Mouse (Mus musculus) spleen, embryonic (tissue): Measurements from ENCODE around the gene AC129217.1.

ENCODE experiments used
- CTCF ChIA-PET: fragments of 350-600 bp; sonication (Branson Sonifier 250); formaldehyde crosslinking; loops from one replicate; lab custom pipeline; 2022; lab: Charles Lee

AC129217.1 gene

GRCm38 (mm10) chr19:8829660-8830059 lies at the start of gene AC129217.1:
TSS of gene AC129217.1 (plus strand) at chr19:8829773.
- CTCF ChIA-PET, result interaction anchor here (0.8 kb wide), 1 partner anchor 9 kb away, joined by 4 read pairs; no protein-coding TSS in a partner anchor

GRCm38 (mm10) chr19:8786008-8786781 lies 43.4 kb upstream of the AC129217.1 start, which contains the start of gene Taf6l:
TSS of gene Taf6l (minus strand) at chr19:8786417.
- CTCF ChIA-PET, result no interaction called here

GRCm38 (mm10) chr19:8788521-8788920 lies 41.1 kb upstream of the AC129217.1 start:
- CTCF ChIA-PET, result interaction anchor here (0.6 to 1.1 kb wide), 3 partner anchors 13 to 275 kb away, joined by 3 to 16 read pairs (median 4); partner anchors contain the start of gene Zbtb3

- CTCF ChIA-PET, result interaction anchor here (0.6 kb wide), 1 partner anchor 21 kb away, joined by 16 read pairs; no protein-coding TSS in a partner anchor
Measured at GRCm38 (mm10) chr19:8789171-8789570, 40.4 kb upstream of the AC129217.1 start.

- CTCF ChIA-PET, result interaction anchor here (0.6 kb wide), 2 partner anchors 43 to 59 kb away, joined by 3 read pairs; no protein-coding TSS in a partner anchor
Measured at GRCm38 (mm10) chr19:8790171-8790570, 39.4 kb upstream of the AC129217.1 start.

- CTCF ChIA-PET, result interaction anchor here (0.6 to 1.3 kb wide), 4 partner anchors 9 to 22 kb away, joined by 3 to 4 read pairs (median 3); partner anchors contain the start of gene Ttc9c
Measured at GRCm38 (mm10) chr19:8798264-8798946, 31.2 kb upstream of the AC129217.1 start, which contains the start of gene Polr2g. TSS of gene Polr2g (minus strand) at chr19:8798577.

- CTCF ChIA-PET, result interaction anchor here (0.6 to 0.8 kb wide), 2 partner anchors 8 to 20 kb away, joined by 3 read pairs; partner anchors contain the start of gene Ttc9c
Measured at GRCm38 (mm10) chr19:8798947-8799315, 30.6 kb upstream of the AC129217.1 start.

GRCm38 (mm10) chr19:8802130-8802821 lies 27.3 kb upstream of the AC129217.1 start, which contains the start of gene Zbtb3:
TSS of gene Zbtb3 (plus strand) at chr19:8802555.
- CTCF ChIA-PET, result interaction anchor here (0.5 to 1.3 kb wide), 4 partner anchors 14 to 119 kb away, joined by 3 to 5 read pairs (median 4); no protein-coding TSS in a partner anchor

GRCm38 (mm10) chr19:8803204-8803780 lies 26.3 kb upstream of the AC129217.1 start:
- CTCF ChIA-PET, result interaction anchor here (1.3 kb wide), 1 partner anchor 27 kb away, joined by 3 read pairs; no protein-coding TSS in a partner anchor

- CTCF ChIA-PET, result interaction anchor here (1.3 kb wide), 1 partner anchor 26 kb away, joined by 3 read pairs; no protein-coding TSS in a partner anchor
Measured at GRCm38 (mm10) chr19:8803879-8804660, 25.5 kb upstream of the AC129217.1 start.

GRCm38 (mm10) chr19:8806810-8807209 lies 22.8 kb upstream of the AC129217.1 start:
- CTCF ChIA-PET, result interaction anchor here (0.6 to 1.5 kb wide), 2 partner anchors 8 to 13 kb away, joined by 3 to 11 read pairs; partner anchors contain the start of genes Hnrnpul2, Polr2g and Ttc9c

GRCm38 (mm10) chr19:8815812-8816211 lies 13.8 kb upstream of the AC129217.1 start:
- CTCF ChIA-PET, result no interaction called here

GRCm38 (mm10) chr19:8817001-8817400 lies 12.6 kb upstream of the AC129217.1 start:
- CTCF ChIA-PET, result no interaction called here

- CTCF ChIA-PET, result interaction anchor here (1.3 kb wide), 1 partner anchor 20 kb away, joined by 3 read pairs; the partner anchor contains the start of gene Polr2g
Measured at GRCm38 (mm10) chr19:8818301-8818798, 11.2 kb upstream of the AC129217.1 start.

- CTCF ChIA-PET, result interaction anchor here (1.3 to 2.1 kb wide), 2 partner anchors 12 to 20 kb away, joined by 3 to 11 read pairs; partner anchors contain the start of gene Polr2g
Measured at GRCm38 (mm10) chr19:8818801-8819595, 10.6 kb upstream of the AC129217.1 start, which contains the start of gene Ttc9c. TSS of gene Ttc9c (minus strand) at chr19:8819333.

GRCm38 (mm10) chr19:8819596-8820423 lies 9.8 kb upstream of the AC129217.1 start, which contains the start of gene Hnrnpul2:
TSS of gene Hnrnpul2 (plus strand) at chr19:8820010.
- CTCF ChIA-PET, result interaction anchor here (1.3 to 2.1 kb wide), 3 partner anchors 13 to 27 kb away, joined by 3 to 11 read pairs (median 3); partner anchors contain the start of gene Polr2g

GRCm38 (mm10) chr19:8820424-8820956 lies 9.1 kb upstream of the AC129217.1 start:
- CTCF ChIA-PET, result interaction anchor here (0.9 to 2.1 kb wide), 5 partner anchors 9 to 28 kb away, joined by 3 to 11 read pairs (median 4); partner anchors contain the start of gene AC129217.1
